Mouse (Mus musculus): ENCODE measurements around the gene Eya3.

DNA sequence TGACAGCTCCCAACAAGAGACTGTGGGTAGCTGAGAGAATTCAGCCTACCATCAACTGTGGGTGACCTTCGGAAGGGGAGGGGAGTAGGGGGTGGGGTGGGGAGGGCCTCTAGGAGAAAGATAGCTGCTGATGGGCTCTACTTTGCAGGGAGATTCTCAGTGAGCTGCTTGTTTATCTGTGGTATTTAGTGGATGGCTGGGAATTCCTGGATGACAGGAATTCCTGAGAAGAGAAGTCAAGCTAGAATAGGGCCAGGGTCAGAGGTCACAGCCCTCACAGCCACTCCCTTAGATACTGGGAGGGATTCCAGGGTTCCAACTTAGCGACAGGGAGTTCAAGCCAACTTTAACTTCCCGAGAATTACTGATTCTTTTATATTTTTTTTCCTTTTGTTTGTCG lies 44.6 kb upstream of the Eya3 start:
- TF ChIP-seq POLR2A (IDR thresholded peaks at IDR 0.05; ENCODE audit: borderline replicate concordance, low read depth, low read length) (no peak), CTCF (IDR thresholded peaks at IDR 0.05; ENCODE audit: low read depth, low read length) (no peak)

Data from bone marrow macrophage, adult 2 months (primary cell).